Mouse (Mus musculus) kidney, postnatal 0 days (tissue): Measurements from ENCODE around the gene Nr5a2. TPM values are rescaled to one million over a fixed set of nuclear protein-coding genes. Genes with fewer than 3 reads are reported as not detected.
A peak's percentile ranks its signal among the peaks of the same experiment; 100 is the strongest.

Experiments used
- ATAC-seq: fragments of 200-750 bp; cut with Nextera tagmentation; replicated peaks from 2 replicates; pipeline ENCODE4 v1.8.0; 2017; ENCODE audit warnings: low read depth, moderate number of reproducible peaks, moderate TSS enrichment, moderate library complexity; ENCODE audit not compliant: low FRiP score
- DNase-seq: peaks from one replicate; pipeline ENCODE4 v3.0.0-alpha.2; 2016; ENCODE audit warnings: low spot score
- H3K27ac ChIP-seq: fragments of 300-500 bp; sonication (generic); 2 replicates; pipeline ENCODE4 v1.5.1; 2014; ENCODE audit warnings: mild to moderate bottlenecking
- H3K27me3 ChIP-seq: fragments of 300-500 bp; sonication (generic); 2 replicates; pipeline ENCODE4 v1.6.1; 2014; ENCODE audit warnings: low read length, mixed read lengths; ENCODE audit not compliant: insufficient read depth
- H3K36me3 ChIP-seq: fragments of 300-500 bp; sonication (generic); 2 replicates; pipeline ENCODE4 v1.6.1; 2014; ENCODE audit warnings: low read length, mixed read lengths; ENCODE audit not compliant: insufficient read depth
- H3K4me1 ChIP-seq: fragments of 300-500 bp; sonication (generic); replicated peaks from 2 replicates; pipeline ENCODE4 v1.6.1; 2014; ENCODE audit warnings: antibody characterized with exemption, low read length, mixed read lengths; ENCODE audit not compliant: insufficient read depth
- H3K4me2 ChIP-seq: fragments of 300-500 bp; sonication (generic); 2 replicates; pipeline ENCODE4 v1.6.1; 2014; ENCODE audit warnings: mild to moderate bottlenecking, low read length, moderate library complexity, mixed read lengths
- H3K4me3 ChIP-seq: fragments of 300-500 bp; sonication (generic); replicated peaks from 2 replicates; pipeline ENCODE4 v1.5.1; 2014; ENCODE audit warnings: low read depth, low read length
- H3K9ac ChIP-seq: fragments of 300-500 bp; sonication (generic); 2 replicates; pipeline ENCODE4 v1.6.1; 2014; ENCODE audit warnings: low read depth, low read length
- H3K9me3 ChIP-seq: fragments of 300-500 bp; sonication (generic); replicated peaks from 2 replicates; pipeline ENCODE4 v1.6.1; 2016; ENCODE audit warnings: low read length, inconsistent platforms, mixed read lengths
- CTCF ChIP-seq: IDR thresholded peaks from 2 replicates; pipeline ENCODE4 v1.5.1; 2016; ENCODE audit warnings: antibody characterized with exemption, low read depth, mild to moderate bottlenecking, moderate library complexity
- WGBS: fragments of 180-500 bp; shearing (Covaris S2); extraction: QIAGEN DNeasy Blood & Tissue Kit; methylation state at CpG from one replicate; pipeline ENCODE4 v1.1.7; 2014; 5-methylcytosine and 5-hydroxymethylcytosine counted together
- polyA plus RNA-seq: library from polyadenylated mRNA; unstranded; fragments of >200 nt; fragmentation: Nextera tagmentation; extraction: Ambion mirVana; gene quantifications from 2 replicates; pipeline ENCODE4 v1.2.1, GENCODE M21; 2015

The Nr5a2 gene
- polyA plus RNA-seq, 1 experiment from 2014 or later, result 0.34 TPM

- ATAC-seq, result no peak
- Histone ChIP-seq H3K9ac (no peak overlapping the region), H3K4me3 (no peak overlapping the region), H3K4me1 (no peaks in the 10 kb centered on the region), H3K36me3 (no peaks in the 10 kb centered on the region), H3K4me2 (no peak overlapping the region), H3K27me3 (no peaks in the 10 kb centered on the region), H3K27ac (no peak overlapping the region), H3K9me3 (no peaks in the 10 kb centered on the region)
- no peak for DNase-seq
- 84% methylated on average over 9 of the region's 9 CpGs for WGBS
- TF ChIP-seq CTCF, result no peak
These were observed 114.9 kb downstream of the Nr5a2 start for GRCm38 (mm10) chr1:136845341-136845740.

DNA sequence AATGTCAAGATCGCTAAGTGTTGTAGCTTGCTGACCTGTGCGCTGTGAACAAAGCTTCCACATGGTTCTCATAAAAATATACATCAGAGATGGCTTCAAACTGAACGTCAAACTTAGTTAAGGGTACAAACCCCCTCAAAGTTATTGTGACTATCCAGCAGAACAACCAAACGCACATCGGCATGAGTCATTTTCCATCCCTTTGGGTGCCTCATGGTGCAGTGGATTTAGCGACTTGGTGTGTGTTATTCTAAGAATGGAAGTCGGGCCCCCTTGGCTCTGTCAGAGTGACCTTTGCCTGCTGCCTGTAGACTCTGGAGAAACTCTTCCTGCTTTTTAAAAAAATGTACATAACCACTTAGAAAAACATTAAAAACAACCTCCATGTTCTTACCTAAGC, 119.7 kb downstream of the Nr5a2 start:
- H3K4me3 ChIP-seq, result no peak overlapping the region
- no peaks in the 10 kb centered on the region for H3K4me1 ChIP-seq
- H3K27me3 ChIP-seq, result no peaks in the 10 kb centered on the region
- no peak overlapping the region for H3K27ac ChIP-seq
- no peak for DNase-seq
- TF ChIP-seq CTCF, result no peak
- 52% methylated on average over 7 of the region's 7 CpGs for WGBS
- no peak overlapping the region for H3K4me2 ChIP-seq
- ATAC-seq, result no peak
- H3K9ac ChIP-seq, result no peak overlapping the region
- no peaks in the 10 kb centered on the region for H3K9me3 ChIP-seq
- H3K36me3 ChIP-seq, result no peaks in the 10 kb centered on the region

DNA sequence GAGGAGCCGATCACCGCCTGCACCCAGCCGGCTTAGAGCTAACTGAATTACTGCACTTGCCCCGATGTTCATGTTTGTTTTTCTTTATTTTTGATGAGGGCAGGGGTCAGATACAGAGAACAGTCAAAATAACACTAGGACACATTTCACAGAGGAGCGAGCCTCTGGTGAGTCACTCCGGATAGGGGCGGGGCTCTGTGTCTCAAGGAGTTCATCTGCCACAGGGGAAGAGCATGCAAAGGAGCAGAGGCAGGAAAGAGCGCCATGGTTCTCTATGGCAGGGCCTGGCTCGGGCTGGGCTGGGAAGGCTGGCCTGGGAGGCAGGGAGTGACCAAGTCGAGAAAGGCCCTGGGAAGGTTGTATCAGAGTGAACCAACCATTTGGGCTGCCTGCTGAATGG, 121.0 kb downstream of the Nr5a2 start:
- no peak for TF ChIP-seq CTCF
- DNase-seq (peak; percentile 62), ATAC-seq (no peak)
- no peaks in the 10 kb centered on the region for H3K27me3 ChIP-seq
- no peak overlapping the region for H3K27ac ChIP-seq
- H3K36me3 ChIP-seq, result no peaks in the 10 kb centered on the region
- H3K4me2 ChIP-seq, result no peak overlapping the region
- no peaks in the 10 kb centered on the region for H3K4me1 ChIP-seq
- H3K9me3 ChIP-seq, result no peaks in the 10 kb centered on the region
- H3K4me3 ChIP-seq, result no peak overlapping the region
- no peak overlapping the region for H3K9ac ChIP-seq
- WGBS, result 54% methylated on average over 10 of the region's 10 CpGs

DNA sequence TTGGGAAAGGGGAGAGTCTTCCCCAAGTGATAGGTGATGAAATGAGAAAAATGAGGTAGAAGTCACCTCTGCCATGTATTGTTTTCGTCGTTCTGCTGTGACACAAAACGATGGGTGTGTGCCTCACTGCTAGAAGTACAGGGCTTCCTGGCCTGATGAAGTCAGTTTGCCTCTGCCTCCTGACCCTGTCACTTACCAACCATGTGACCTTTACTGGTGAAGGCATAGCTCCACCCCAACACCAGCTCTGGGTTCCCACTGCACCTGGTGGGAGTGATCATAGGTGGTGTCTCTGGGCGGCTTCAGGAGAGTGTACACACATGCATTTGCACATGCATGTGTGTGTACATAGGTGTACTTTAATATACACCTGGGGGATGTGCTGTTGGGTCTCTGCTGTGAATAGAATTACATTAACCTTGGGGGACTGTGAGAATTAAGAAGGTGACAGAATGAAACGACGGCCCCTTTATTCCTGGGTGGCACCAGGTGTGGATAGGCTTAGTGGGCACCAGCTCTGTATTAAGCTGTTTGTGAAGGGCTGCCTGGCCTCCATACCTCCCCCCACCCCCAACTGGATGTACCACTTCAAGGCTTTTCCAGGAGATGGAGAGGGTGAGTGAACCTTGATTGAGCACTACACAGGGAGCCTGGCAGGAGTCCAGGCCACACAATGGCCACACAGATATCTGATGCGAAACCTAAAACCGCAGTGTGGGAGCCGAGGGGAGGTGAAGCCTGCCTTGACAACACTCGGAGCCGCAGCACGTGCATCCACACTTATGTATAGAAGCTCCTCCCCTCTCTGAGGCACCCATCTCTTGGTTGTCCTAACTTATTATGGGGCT, 127.7 kb downstream of the Nr5a2 start:
- no peak for TF ChIP-seq CTCF
- Histone ChIP-seq H3K27ac (no peak overlapping the region), H3K4me1 (no peaks in the 10 kb centered on the region), H3K27me3 (no peaks in the 10 kb centered on the region), H3K36me3 (no peaks in the 10 kb centered on the region), H3K4me2 (no peak overlapping the region), H3K9ac (no peak overlapping the region), H3K9me3 (no peaks in the 10 kb centered on the region), H3K4me3 (no peak overlapping the region)
- no peak; the same call in 1 of the 2 replicates for ATAC-seq
- peak; percentile 40 for DNase-seq
- WGBS, result 45% methylated on average over 12 of the region's 12 CpGs

DNA sequence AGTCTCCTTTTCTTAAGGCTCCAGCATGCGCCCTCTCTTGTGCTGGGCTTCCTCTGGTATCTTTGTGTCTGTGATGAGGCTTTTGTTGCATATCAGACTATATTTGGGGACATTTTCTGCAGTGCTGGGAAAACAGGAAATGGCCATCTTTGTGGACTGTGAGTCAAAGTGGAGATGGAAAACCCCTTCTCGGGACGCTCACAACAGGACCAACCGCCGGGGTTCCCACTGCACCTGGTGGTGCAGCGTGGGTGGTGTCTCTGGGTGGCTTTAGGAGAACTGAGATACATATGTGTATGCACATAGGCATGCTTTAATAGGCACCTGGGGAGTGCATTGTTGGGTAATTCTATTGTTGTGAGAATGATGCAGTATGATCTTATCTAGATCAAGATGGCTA, 129.3 kb downstream of the Nr5a2 start:
- H3K4me2 ChIP-seq, result no peak overlapping the region
- H3K4me1 ChIP-seq, result no peaks in the 10 kb centered on the region
- no peak overlapping the region for H3K27ac ChIP-seq
- no peaks in the 10 kb centered on the region for H3K36me3 ChIP-seq
- WGBS, result 80% methylated on average over 6 of the region's 6 CpGs
- ATAC-seq, result no peak
- no peak overlapping the region for H3K9ac ChIP-seq
- H3K27me3 ChIP-seq, result no peaks in the 10 kb centered on the region
- no peak for DNase-seq
- TF ChIP-seq CTCF, result no peak
- no peaks in the 10 kb centered on the region for H3K9me3 ChIP-seq
- no peak overlapping the region for H3K4me3 ChIP-seq

DNA sequence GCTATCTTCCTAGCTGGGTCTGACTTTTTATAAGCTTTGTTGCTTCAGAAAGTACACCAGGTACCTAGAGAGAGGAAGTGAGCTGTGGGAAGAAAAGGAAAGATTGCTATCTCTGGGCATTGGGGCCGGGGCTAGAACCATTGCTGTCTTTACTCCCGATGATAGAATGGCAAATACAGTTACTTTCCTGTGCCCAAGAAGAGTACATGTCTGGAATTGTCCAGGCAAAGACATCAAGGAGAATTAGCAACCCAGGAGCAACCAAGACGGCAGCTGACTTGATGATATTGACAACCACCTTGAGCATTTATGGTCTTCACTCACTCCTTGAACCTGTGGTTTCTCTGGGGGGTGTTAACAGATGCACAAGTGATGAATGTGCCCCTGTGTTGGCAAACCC, 130.3 kb downstream of the Nr5a2 start:
- Histone ChIP-seq H3K27me3 (no peaks in the 10 kb centered on the region), H3K27ac (no peak overlapping the region), H3K9me3 (no peaks in the 10 kb centered on the region), H3K4me3 (no peak overlapping the region), H3K36me3 (no peaks in the 10 kb centered on the region), H3K9ac (no peak overlapping the region), H3K4me1 (no peaks in the 10 kb centered on the region), H3K4me2 (no peak overlapping the region)
- 90% methylated on average over 3 of the region's 3 CpGs for WGBS
- DNase-seq (no peak), ATAC-seq (no peak)
- TF ChIP-seq CTCF, result no peak

- Histone ChIP-seq H3K9me3 (no peaks in the 10 kb centered on the region), H3K4me1 (no peaks in the 10 kb centered on the region), H3K4me2 (no peak overlapping the region), H3K9ac (no peak overlapping the region), H3K4me3 (no peak overlapping the region), H3K27ac (no peak overlapping the region), H3K36me3 (no peaks in the 10 kb centered on the region), H3K27me3 (no peaks in the 10 kb centered on the region)
- ATAC-seq (no peak), DNase-seq (no peak)
- no peak for TF ChIP-seq CTCF
- 77% methylated on average over 4 of the region's 4 CpGs for WGBS
These were observed 136.4 kb downstream of the Nr5a2 start for GRCm38 (mm10) chr1:136823897-136824296.
